Mouse (Mus musculus) v-Abl transformed pro-B cells (cell line): ENCODE measurements around the gene Slc30a6.
"Not testable (repeated sequence)": the region's sequence is repeated elsewhere in the genome, so short reads cannot be mapped to it uniquely, and the experiment has no call there.

ENCODE experiments used
- in situ Hi-C, 2 experiments: fragments of 400-800 bp; cut with MboI; formaldehyde crosslinking; loops; one replicate each; pipeline ENCODE4 v1.15.1; 2025; ENCODE audit not compliant: unreplicated experiment in 2 of 2

The Slc30a6 gene

DNA sequence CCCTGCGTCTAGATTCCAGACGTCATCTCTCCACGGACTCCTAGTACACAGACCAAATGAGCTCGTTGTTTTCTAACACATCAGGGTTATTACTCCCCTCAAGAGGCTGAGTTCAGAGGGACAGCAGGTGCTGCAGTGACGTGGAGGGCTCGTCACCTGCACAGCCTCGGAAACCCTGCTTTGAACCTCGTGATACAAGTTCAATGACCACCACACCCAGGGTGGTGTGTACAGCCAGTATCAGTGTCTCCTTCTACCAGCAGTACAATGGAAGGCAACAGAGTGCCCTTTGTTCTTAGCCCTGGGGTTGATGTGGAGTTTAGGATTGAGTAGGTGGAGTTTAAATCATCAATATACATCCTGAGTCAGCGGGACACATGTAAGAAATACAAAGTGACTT lies 42.4 kb downstream of the Slc30a6 start:
- in situ Hi-C loops, result no loop called here

DNA sequence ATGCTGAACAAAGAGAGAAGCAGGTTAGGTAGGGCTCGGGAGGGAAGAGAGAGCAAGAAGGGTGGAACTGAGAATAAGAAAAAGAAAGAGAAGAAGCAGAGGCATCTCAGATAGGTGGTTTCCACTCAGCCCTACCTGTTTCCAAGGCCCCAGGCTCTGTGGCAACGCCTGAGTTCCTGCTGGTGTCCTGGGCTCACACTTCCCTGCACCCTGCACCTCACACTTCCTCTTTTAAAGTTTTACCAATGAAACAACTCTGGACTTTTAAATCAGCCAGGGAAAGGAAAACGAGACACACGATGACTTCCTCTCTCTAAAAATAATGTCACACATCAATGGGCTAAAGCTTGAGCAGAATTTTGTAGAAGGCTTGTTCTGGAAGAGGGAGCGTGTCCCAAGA lies 45.1 kb downstream of the Slc30a6 start:
- in situ Hi-C loops, result no loop called here

DNA sequence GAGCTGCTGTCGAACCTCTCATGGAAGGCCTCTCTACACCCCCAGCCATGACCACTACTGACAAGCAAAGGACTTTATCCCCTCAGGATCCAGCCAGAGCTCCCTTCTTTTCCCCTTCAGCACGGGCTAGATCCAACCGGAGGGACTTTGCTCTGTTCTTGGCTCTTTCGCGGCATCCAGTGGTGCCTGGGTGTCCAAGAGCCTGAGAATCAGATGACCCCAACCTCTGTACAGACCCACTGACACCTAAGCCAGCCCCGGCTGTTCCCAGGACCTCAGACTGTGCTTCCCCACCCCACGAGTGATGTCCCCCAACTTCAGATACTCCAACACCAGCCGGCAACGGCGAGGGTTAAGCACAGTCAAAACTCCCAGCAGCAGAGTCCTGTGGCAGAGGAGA lies 54.4 kb downstream of the Slc30a6 start:
- in situ Hi-C loops, result no loop called here

DNA sequence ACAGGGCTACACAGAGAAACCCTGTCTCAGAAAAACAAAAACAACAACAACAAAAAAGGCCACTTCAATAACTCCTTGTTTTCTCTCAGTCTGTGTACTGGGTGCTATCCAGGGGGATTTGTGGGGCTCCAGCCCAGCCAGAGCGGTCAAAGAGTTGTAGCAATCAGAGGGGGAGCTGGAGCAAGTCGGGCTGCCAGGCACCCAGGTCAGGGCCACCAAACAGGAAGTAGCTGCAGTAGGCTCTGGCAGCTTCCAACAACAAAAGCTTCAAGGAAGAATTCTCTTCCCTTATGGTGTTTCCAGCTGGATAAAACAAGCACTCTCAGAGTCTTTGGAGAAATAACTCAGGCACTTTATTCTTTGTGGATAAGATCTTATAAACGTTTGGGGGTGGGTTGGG lies 58.5 kb downstream of the Slc30a6 start:
- in situ Hi-C loops, result no loop called here

DNA sequence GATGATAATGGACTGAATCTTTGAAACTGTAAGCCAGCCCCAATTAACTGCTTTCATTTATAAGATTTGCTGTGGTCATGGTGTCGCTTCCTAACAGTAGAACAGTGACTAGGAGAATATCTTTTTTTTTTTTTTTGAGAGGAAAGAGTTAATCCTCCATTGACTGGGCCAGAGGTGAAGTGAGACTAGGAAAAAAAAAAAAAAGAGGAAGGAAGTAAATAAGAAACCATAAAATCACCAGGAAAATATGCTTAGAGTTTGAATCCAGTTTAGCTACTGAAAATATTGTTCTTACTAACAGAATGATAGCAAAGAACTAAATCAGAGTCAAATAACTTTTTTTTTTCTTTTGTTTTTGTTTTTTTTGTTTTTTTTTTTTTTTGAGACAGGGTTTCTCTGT lies 59.3 kb downstream of the Slc30a6 start:
- in situ Hi-C loops, result no loop called here

DNA sequence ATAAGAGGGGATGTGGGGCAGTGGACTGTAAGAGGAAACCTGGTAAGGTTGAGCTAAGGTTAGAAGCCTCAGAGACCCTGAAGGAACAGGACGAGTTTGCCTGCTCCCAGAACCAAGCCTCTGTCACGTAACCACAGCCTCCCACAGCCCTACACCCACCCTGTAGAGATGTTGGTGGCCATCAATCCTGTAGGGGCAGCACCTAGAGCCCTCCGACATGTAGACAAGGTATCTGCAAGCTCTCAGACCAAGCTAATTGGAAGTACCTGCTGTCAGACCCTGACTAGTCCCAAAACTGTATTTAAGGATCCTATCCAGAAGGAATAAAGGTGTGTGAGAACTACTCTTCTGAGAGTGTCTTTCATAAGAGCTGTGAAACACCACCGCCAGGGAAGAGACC lies 60.0 kb downstream of the Slc30a6 start:
- in situ Hi-C loops, result no loop called here

DNA sequence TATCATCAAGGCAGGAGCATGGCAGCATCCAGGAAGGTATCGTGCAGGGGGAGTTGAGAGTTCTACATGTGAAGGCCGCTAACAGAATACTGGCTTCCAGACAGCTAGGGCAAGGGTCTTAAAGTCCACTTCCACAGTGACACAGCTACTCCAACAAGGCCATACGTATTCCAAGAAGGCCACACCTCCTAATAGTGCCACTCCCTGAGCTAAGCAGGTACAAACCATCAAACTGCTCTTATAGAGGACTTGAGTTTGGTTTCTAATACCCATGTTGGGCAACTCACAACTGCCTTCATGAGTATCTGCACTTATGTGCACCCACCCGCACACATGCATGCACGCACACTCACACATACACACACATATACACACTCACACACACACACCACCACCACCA lies 61.4 kb downstream of the Slc30a6 start:
- in situ Hi-C loops, result no loop called here

DNA sequence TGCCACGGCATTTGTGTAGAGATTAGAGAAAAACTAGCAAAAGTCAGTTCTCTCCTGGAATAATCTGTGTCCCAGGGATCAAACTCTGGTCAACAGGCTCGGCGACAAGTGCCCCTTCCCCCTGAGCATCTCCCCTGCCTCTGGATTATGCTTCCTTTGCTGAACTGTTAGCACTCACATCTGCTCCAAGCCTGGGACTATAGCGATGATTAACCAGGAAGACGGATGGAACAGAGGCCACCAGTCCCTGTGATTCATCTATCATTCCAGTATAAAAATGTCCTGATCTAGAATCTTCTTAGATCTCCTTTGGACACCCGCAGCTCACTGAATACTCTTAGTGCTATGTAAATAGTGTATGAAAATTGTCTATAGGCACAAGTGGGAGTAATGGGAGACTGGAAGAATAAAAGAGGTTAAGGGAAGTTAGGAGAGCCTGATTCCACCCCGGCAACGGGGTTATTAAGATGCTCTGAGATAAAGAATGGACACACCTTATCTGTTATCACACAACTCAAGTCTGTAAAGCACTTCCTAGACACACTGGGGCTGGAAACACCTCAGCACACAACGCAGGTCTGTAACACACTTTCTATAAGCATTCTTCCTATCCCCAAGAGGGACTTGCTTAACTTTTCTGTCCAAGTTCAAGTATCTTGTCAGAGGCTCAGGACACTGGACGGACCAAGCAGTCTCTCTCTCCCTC lies 62.7 kb downstream of the Slc30a6 start:
- in situ Hi-C loops, result no loop called here

DNA sequence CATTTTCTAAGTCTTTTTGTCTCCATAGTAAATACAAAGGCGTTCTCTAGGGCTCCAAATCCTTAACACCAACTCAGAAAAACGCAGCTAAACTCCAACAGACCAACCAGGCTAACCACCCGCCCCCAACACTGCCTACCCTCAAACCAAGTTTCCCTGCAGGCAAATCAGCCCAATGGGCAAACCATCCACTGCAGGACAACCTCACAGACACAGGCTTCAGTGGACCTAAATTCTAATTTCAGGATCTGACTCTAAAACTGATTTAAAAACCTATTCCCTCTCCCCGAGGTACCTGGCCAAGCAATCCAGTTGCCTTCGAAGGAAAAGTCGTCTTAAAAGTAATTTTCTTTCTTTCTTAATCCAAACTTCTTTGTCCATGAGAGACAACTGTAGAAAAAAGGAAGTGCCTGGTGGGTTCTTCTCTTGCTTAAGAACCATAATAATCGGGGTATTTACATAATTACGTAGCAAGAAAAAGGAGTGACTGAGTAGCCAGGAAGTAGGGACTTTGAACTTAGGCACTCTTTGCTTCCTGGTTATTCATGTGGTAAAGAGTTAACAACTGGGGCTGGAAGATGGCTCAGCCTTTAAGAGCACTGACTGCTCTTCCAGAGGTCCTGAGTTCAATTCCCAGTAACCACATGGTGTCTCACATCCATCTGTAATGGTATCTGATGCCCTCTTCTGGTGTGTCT lies 63.5 kb downstream of the Slc30a6 start, which contains the start of gene Nlrc4:
Gene Nlrc4, minus strand, starts transcription at position 432 of the 698 bp plus-strand sequence.
- in situ Hi-C loops, result no loop called here

DNA sequence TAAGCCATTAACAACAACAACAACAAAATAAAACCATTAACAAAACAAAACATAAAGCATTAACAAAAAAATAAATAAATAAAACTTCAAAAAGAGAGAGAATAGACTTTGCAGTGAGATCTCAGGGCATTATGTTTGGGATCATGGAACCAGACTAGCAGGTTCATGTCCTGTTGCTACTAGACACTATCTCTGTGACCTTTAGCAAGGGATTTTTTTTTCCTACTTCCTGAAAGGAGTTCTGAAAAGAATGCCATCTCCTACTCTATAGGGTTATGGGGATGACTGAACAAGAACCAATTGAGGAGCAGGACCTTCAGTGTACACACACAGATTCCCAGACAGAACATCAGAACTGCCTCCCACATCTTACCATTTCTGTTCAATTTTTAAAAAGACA lies 68.1 kb downstream of the Slc30a6 start:
- in situ Hi-C loops, result no loop called here

DNA sequence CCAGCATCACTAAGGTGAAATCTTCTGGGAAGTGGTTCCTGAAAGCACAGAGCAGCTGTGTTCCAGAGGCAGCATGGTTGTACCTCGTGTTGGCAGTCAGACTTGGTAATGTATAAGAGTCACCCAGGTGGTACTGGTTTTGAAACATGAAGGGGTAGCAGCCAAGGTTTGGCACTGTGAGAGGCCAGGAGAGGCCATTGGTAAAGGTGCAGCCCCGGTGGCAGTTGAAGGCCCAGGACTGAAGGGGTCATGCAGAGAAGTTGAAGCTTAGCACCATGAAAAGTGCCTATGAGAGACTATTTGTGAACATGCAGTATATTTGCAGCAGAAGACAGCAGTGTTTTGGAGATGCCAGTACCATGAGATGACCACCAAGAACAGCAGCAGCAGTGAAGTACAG lies 72.6 kb downstream of the Slc30a6 start:
- in situ Hi-C loops, result not testable (repeated sequence)

DNA sequence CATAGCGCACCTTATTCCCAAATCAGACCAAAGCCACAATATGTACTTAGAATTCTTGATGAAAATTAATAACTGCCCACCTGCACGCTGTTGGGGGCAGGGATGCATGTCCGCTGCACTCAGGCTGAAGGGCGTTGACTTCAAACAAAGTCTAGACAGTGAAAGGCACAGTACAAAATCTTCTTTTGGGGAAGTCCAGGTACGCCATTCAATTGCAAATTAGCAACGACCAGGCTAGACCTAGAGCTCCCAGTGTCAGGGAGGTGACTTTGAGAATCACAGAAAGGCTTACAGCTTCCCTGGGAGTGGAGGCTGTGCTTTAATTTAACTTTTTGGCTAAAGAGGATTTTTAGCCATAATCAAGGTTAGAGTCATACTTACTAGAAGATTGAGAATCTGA lies 74.7 kb downstream of the Slc30a6 start:
- in situ Hi-C loops, result not testable (repeated sequence)
